Mouse (Mus musculus) forebrain, embryonic 11.5 days (tissue): ENCODE results near the gene Tada2a. TPM values are rescaled to one million over a fixed set of nuclear protein-coding genes. Genes with fewer than 3 reads are reported as not detected.

Source experiments
- ATAC-seq: fragments of 200-750 bp; cut with Nextera tagmentation; replicated peaks from 2 replicates; pipeline ENCODE4 v1.8.0; 2017; ENCODE audit warnings: moderate TSS enrichment; ENCODE audit not compliant: low FRiP score
- DNase-seq: peaks from one replicate; pipeline ENCODE4 v3.0.0-alpha.2; 2017; ENCODE audit warnings: low spot score
- H3K27ac ChIP-seq: fragments of 300-500 bp; sonication (generic); 2 replicates; pipeline ENCODE4 v1.5.1; 2014; ENCODE audit warnings: low read depth, low read length
- H3K27me3 ChIP-seq: fragments of 300-500 bp; sonication (generic); 2 replicates; pipeline ENCODE4 v1.6.1; 2014; ENCODE audit warnings: mild to moderate bottlenecking, low read length, mixed read lengths; ENCODE audit not compliant: control insufficient read depth, insufficient read depth
- H3K36me3 ChIP-seq: fragments of 300-500 bp; sonication (generic); 2 replicates; pipeline ENCODE4 v1.6.1; 2014; ENCODE audit warnings: mild to moderate bottlenecking, low read length, moderate library complexity, mixed read lengths; ENCODE audit not compliant: control insufficient read depth, insufficient read depth
- H3K4me1 ChIP-seq: fragments of 300-500 bp; sonication (generic); replicated peaks from 2 replicates; pipeline ENCODE4 v1.6.1; 2014; ENCODE audit warnings: low read length, mixed read lengths; ENCODE audit not compliant: control insufficient read depth, insufficient read depth
- H3K4me2 ChIP-seq: fragments of 300-500 bp; sonication (generic); 2 replicates; pipeline ENCODE4 v1.6.1; 2014; ENCODE audit warnings: low read depth, mild to moderate bottlenecking, low read length, moderate library complexity, mixed read lengths; ENCODE audit not compliant: severe bottlenecking
- H3K4me3 ChIP-seq: fragments of 300-500 bp; sonication (generic); 2 replicates; pipeline ENCODE4 v1.5.1; 2014; ENCODE audit warnings: low read depth, low read length
- H3K9ac ChIP-seq: fragments of 300-500 bp; sonication (generic); 2 replicates; pipeline ENCODE4 v1.6.1; 2014; ENCODE audit warnings: low read length
- H3K9me3 ChIP-seq: fragments of 300-500 bp; sonication (generic); 2 replicates; pipeline ENCODE4 v1.6.1; 2016; ENCODE audit warnings: low read length, mixed read lengths; ENCODE audit not compliant: control insufficient read depth
- WGBS: fragments of 180-500 bp; shearing (Covaris S2); extraction: QIAGEN DNeasy Blood & Tissue Kit; methylation state at CpG from one replicate; pipeline ENCODE4 v1.1.7; 2014; 5-methylcytosine and 5-hydroxymethylcytosine counted together
- polyA plus RNA-seq: library from polyadenylated mRNA; unstranded; fragments of >200 nt; fragmentation: Nextera tagmentation; extraction: Ambion mirVana; gene quantifications from 2 replicates; pipeline ENCODE4 v1.2.1, GENCODE M21; 2014

Tada2a gene
- polyA plus RNA-seq, 1 experiment from 2014 or later: 41.7 TPM

GRCm38 (mm10) chr11:84101182-84101581, 28.2 kb downstream of the Tada2a start:
- Histone ChIP-seq H3K4me2 (no peak overlapping the region), H3K27ac (no peak overlapping the region), H3K27me3 (no peaks in the 10 kb centered on the region), H3K36me3 (peaks cover 2% of the 10 kb centered on the region; the same call in 1 of the 2 replicates), H3K9ac (no peak overlapping the region), H3K4me3 (no peak overlapping the region), H3K4me1 (no peaks in the 10 kb centered on the region), H3K9me3 (no peaks in the 10 kb centered on the region)
- DNase-seq (no peak), ATAC-seq (no peak)

GRCm38 (mm10) chr11:84097251-84097998, 32.0 kb downstream of the Tada2a start:
- no peaks in the 10 kb centered on the region for H3K27me3 ChIP-seq
- no peak overlapping the region for H3K9ac ChIP-seq
- no peaks in the 10 kb centered on the region for H3K36me3 ChIP-seq
- H3K27ac ChIP-seq: no peak overlapping the region
- H3K9me3 ChIP-seq: no peaks in the 10 kb centered on the region
- no peak overlapping the region for H3K4me2 ChIP-seq
- WGBS: 87% methylated on average over 5 of the region's 5 CpGs
- DNase-seq (no peak), ATAC-seq (no peak)
- H3K4me3 ChIP-seq: no peak overlapping the region
- no peaks in the 10 kb centered on the region for H3K4me1 ChIP-seq

GRCm38 (mm10) chr11:84095084-84095483, 34.3 kb downstream of the Tada2a start:
- Histone ChIP-seq H3K36me3 (no peaks in the 10 kb centered on the region), H3K27ac (no peak overlapping the region), H3K4me3 (no peak overlapping the region), H3K4me2 (no peak overlapping the region), H3K27me3 (no peaks in the 10 kb centered on the region), H3K4me1 (no peaks in the 10 kb centered on the region), H3K9ac (no peak overlapping the region), H3K9me3 (no peaks in the 10 kb centered on the region)
- no peak for DNase-seq
- ATAC-seq: no peak
- 84% methylated on average over 4 of the region's 4 CpGs for WGBS

GRCm38 (mm10) chr11:84090572-84090971, 38.8 kb downstream of the Tada2a start:
- Histone ChIP-seq H3K4me2 (no peak overlapping the region), H3K36me3 (no peaks in the 10 kb centered on the region; the same call in none of the 2 replicates), H3K4me1 (no peaks in the 10 kb centered on the region), H3K27me3 (no peaks in the 10 kb centered on the region), H3K27ac (no peak overlapping the region), H3K9me3 (no peaks in the 10 kb centered on the region), H3K4me3 (no peak overlapping the region), H3K9ac (no peak overlapping the region)
- 93% methylated on average over 8 of the region's 8 CpGs for WGBS
- no peak for ATAC-seq
- no peak for DNase-seq

GRCm38 (mm10) chr11:84081901-84082300, 47.5 kb downstream of the Tada2a start:
- H3K4me2 ChIP-seq: no peak overlapping the region
- H3K9ac ChIP-seq: no peak overlapping the region

GRCm38 (mm10) chr11:84080327-84080726, 49.1 kb downstream of the Tada2a start:
- Histone ChIP-seq H3K9me3 (no peaks in the 10 kb centered on the region), H3K36me3 (no peaks in the 10 kb centered on the region; the same call in 1 of the 2 replicates), H3K4me1 (no peaks in the 10 kb centered on the region), H3K4me3 (no peak overlapping the region), H3K9ac (no peak overlapping the region), H3K27me3 (no peaks in the 10 kb centered on the region), H3K27ac (no peak overlapping the region), H3K4me2 (no peak overlapping the region)
- WGBS: 94% methylated on average over 3 of the region's 3 CpGs
- DNase-seq: no peak
- ATAC-seq: no peak

More at GRCm38 (mm10) chr11:84081901-84082300, 47.5 kb downstream of the Tada2a start:
- no peak overlapping the region for H3K4me3 ChIP-seq
- no peaks in the 10 kb centered on the region for H3K27me3 ChIP-seq
- no peaks in the 10 kb centered on the region; the same call in none of the 2 replicates for H3K36me3 ChIP-seq
- H3K4me1 ChIP-seq: no peaks in the 10 kb centered on the region
- no peaks in the 10 kb centered on the region for H3K9me3 ChIP-seq
- DNase-seq: no peak
- WGBS: 82% methylated on average over 5 of the region's 5 CpGs
- no peak for ATAC-seq
- H3K27ac ChIP-seq: no peak overlapping the region

- no peak for ATAC-seq
- H3K27me3 ChIP-seq: no peaks in the 10 kb centered on the region
- WGBS: 91% methylated on average over 4 of the region's 4 CpGs
- no peak overlapping the region for H3K4me3 ChIP-seq
- H3K4me1 ChIP-seq: no peaks in the 10 kb centered on the region
- H3K9ac ChIP-seq: no peak overlapping the region
- H3K9me3 ChIP-seq: no peaks in the 10 kb centered on the region
- DNase-seq: no peak
- no peak overlapping the region for H3K27ac ChIP-seq
- H3K36me3 ChIP-seq: no peaks in the 10 kb centered on the region; the same call in 1 of the 2 replicates
- H3K4me2 ChIP-seq: no peak overlapping the region
Observed at GRCm38 (mm10) chr11:84079887-84080286, 49.5 kb downstream of the Tada2a start.

- WGBS: 91% methylated on average over 11 of the region's 11 CpGs
- no peak for ATAC-seq
- Histone ChIP-seq H3K9me3 (no peaks in the 10 kb centered on the region), H3K4me3 (no peak overlapping the region), H3K4me1 (no peaks in the 10 kb centered on the region), H3K9ac (no peak overlapping the region), H3K27ac (no peak overlapping the region), H3K36me3 (no peaks in the 10 kb centered on the region; the same call in 1 of the 2 replicates), H3K4me2 (no peak overlapping the region), H3K27me3 (no peaks in the 10 kb centered on the region)
- DNase-seq: no peak
Observed at GRCm38 (mm10) chr11:84079361-84079760, 50.0 kb downstream of the Tada2a start.

GRCm38 (mm10) chr11:84078601-84079000, 50.8 kb downstream of the Tada2a start:
- no peak overlapping the region for H3K27ac ChIP-seq
- H3K36me3 ChIP-seq: no peaks in the 10 kb centered on the region; the same call in 1 of the 2 replicates
- no peaks in the 10 kb centered on the region for H3K27me3 ChIP-seq
- H3K4me3 ChIP-seq: no peak overlapping the region
- ATAC-seq: no peak
- H3K4me1 ChIP-seq: no peaks in the 10 kb centered on the region
- no peak overlapping the region for H3K9ac ChIP-seq
- 87% methylated on average over 9 of the region's 9 CpGs for WGBS
- no peaks in the 10 kb centered on the region for H3K9me3 ChIP-seq
- DNase-seq: no peak
- no peak overlapping the region for H3K4me2 ChIP-seq
